Mouse (Mus musculus) left cerebral cortex, adult 9 months (tissue): Measurements from ENCODE around the gene Podn.

ENCODE experiments used
- DNase-seq, 2 experiments: peaks; one replicate each; pipeline ENCODE4 v3.0.0; 2022; ENCODE audit warnings: low spot score in 2 of 2

Podn gene

DNA sequence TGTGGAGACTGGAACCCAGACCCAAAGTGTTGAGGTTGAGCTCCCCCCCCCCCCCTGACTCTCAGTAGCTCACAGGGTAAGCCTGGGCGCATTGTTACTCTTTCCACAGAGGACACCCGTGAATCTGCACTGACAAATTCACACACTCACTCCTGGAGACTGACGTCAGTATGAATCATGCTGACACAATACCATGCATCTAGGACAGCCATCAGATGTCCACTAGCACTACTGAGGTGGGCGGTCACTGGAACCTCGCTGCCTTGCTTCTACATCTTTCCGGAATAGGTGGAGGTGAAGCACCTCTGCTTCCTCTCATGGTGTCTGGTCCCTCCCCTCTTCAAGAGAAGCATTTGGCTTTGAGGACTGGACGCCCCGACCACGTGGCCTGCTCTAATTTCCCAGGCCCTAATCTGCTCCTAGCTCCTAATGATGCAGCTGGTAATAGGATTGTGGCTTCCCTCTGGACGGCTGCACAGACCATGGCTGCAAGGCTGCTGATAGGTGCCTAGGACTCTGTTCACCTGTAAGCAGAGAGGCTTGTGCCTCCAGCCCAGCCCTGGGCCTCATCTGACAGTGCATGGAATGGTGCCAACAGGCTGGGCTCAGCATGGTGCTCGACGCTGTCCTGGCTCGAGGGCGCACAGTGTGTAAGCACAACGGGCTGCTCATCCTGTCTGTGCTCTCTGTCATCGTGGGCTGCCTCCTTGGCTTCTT is 128.1 kb downstream of the Podn start, which contains the start of gene Slc1a7:
Slc1a7 (plus strand) TSS at position 367 of the 717 bp plus-strand sequence.
- no peak for DNase-seq

DNA sequence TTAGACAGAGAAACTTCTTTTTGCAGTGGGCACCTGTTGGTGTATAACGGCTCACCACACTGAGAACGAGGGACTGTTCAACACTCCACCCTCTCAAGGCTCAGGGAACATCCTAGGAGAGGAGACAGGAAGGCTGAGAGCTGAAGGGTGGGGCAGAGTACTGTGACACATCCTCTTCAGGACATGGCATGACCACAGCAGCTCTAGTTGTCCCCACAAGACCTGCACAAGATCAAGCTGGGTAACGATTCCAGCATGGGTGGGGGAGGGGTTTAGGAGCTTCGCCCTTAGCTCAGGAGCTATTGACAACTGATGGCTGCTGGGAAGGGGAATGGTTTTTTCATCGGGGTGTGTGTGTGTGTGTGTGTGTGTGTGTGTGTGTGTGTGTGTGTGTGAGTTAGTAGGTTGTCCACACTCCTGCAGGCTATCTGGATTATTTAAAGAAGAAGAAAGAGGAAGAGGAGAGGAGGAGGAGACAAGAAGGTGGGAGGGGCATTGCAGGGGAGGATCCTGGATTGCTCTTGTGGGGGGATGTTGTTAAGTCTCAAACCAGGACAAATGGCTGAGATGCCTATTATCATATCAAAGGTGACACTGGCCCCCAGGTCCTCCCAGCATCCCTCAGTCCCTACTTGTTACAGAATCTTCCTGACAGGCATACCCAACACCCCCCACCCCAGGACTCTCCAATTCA is 129.7 kb downstream of the Podn start:
- no peak for DNase-seq
